Mouse (Mus musculus) forebrain, postnatal 0 days (tissue): Measurements from ENCODE around the gene Gm10972. TPM values are rescaled to one million over a fixed set of nuclear protein-coding genes. Genes with fewer than 3 reads are reported as not detected.

Experiments used
- polyA plus RNA-seq: library from polyadenylated mRNA; unstranded; fragments of >200 nt; fragmentation: Nextera tagmentation; extraction: Ambion mirVana; gene quantifications from 2 replicates; pipeline ENCODE4 v1.2.1, GENCODE M21; 2015
- total RNA-seq: library from RNA; depleted of rRNA; stranded (reverse); fragments of >200 nt; gene quantifications from 2 replicates; pipeline ENCODE4 v1.2.3, GENCODE M21; 2014; rRNA removed

Gm10972 gene
- total and polyA plus RNA-seq, 2 experiments from 2014 or later: not detected

Other genes with a start within 250 kb of the Gm10972 start
- gene Lingo4, start 244.6 kb upstream of the Gm10972 start, total RNA-seq: 1.0 TPM in 2 replicates
- 0.43 and 1.2 TPM in 2 replicates for gene Lingo4, start 244.6 kb upstream of the Gm10972 start, polyA plus RNA-seq
- 9.8 and 13.6 TPM in 2 replicates for gene Tdrkh, start 229.8 kb upstream of the Gm10972 start, total RNA-seq
- gene Tdrkh, start 229.8 kb upstream of the Gm10972 start, polyA plus RNA-seq: 43.8 and 49.2 TPM in 2 replicates
- gene Mrpl9, start 199.8 kb upstream of the Gm10972 start, total RNA-seq: 66.4 and 71.6 TPM in 2 replicates
- 51.9 and 56.7 TPM in 2 replicates for gene Mrpl9, start 199.8 kb upstream of the Gm10972 start, polyA plus RNA-seq
- gene Oaz3, start 199.2 kb upstream of the Gm10972 start, total RNA-seq: not detected in 2 replicates
- 0.34 and 0.85 TPM in 2 replicates for gene Oaz3, start 199.2 kb upstream of the Gm10972 start, polyA plus RNA-seq
- 223 and 278 TPM in 2 replicates for gene Celf3, start 164.8 kb upstream of the Gm10972 start, total RNA-seq
- 247 and 295 TPM in 2 replicates for gene Celf3, start 164.8 kb upstream of the Gm10972 start, polyA plus RNA-seq
- 7.3 and 14.2 TPM in 2 replicates for gene Riiad1, start 162.8 kb upstream of the Gm10972 start, total RNA-seq
- gene Riiad1, start 162.8 kb upstream of the Gm10972 start, polyA plus RNA-seq: 24.7 and 27.1 TPM in 2 replicates
- gene Snx27, start 60.4 kb upstream of the Gm10972 start, total RNA-seq: 71.8 and 75.2 TPM in 2 replicates
- gene Snx27, start 60.4 kb upstream of the Gm10972 start, polyA plus RNA-seq: 49.0 and 80.0 TPM in 2 replicates
- 6.5 and 7.6 TPM in 2 replicates for gene Tuft1, start 15.8 kb downstream of the Gm10972 start, total RNA-seq
- 4.0 and 5.7 TPM in 2 replicates for gene Tuft1, start 15.8 kb downstream of the Gm10972 start, polyA plus RNA-seq
- 0.62 and 1.2 TPM in 2 replicates for gene Selenbp2, start 50.4 kb downstream of the Gm10972 start, total RNA-seq
- 0.52 TPM in 1 of 2 replicates, not detected in the other for gene Selenbp2, start 50.4 kb downstream of the Gm10972 start, polyA plus RNA-seq
- gene Cgn, start 143.4 kb downstream of the Gm10972 start, total RNA-seq: 6.0 and 7.2 TPM in 2 replicates
- 3.3 and 6.0 TPM in 2 replicates for gene Cgn, start 143.4 kb downstream of the Gm10972 start, polyA plus RNA-seq
- 36.2 and 48.2 TPM in 2 replicates for gene Pogz, start 194.5 kb downstream of the Gm10972 start, total RNA-seq
- gene Pogz, start 194.5 kb downstream of the Gm10972 start, polyA plus RNA-seq: 11.2 and 14.0 TPM in 2 replicates
- 341 and 498 TPM in 2 replicates for gene Psmb4, start 243.8 kb downstream of the Gm10972 start, total RNA-seq
- 367 and 417 TPM in 2 replicates for gene Psmb4, start 243.8 kb downstream of the Gm10972 start, polyA plus RNA-seq